Mouse (Mus musculus) liver, embryonic 14.5 days (tissue): ENCODE measurements around the gene Lyl1.

Source experiments
- CTCF ChIP-seq: IDR thresholded peaks from 2 replicates; pipeline ENCODE4 v1.5.1; 2016; ENCODE audit warnings: antibody characterized with exemption, low read depth, control low read depth
- EP300 ChIP-seq: IDR thresholded peaks from 2 replicates; pipeline ENCODE4 v1.6.1; 2016; ENCODE audit warnings: antibody characterized with exemption, low read depth

- peak; percentile 95 for TF ChIP-seq CTCF
- TF ChIP-seq EP300 = no peak
Observed at GRCm38 (mm10) chr8:84699861-84700322, 1.4 kb upstream of the Lyl1 start.
